Mouse (Mus musculus): Measurements from ENCODE around the gene Nkd2.

Gene Nkd2

GRCm38 (mm10) chr13:73804914-73805313 lies 42.5 kb downstream of the Nkd2 start:
- Histone ChIP-seq H3K27me3 (ENCODE audit: insufficient read depth, low read length) (no peaks in the 10 kb centered on the region), H3K9me3 (ENCODE audit: low read length) (no peaks in the 10 kb centered on the region), H3K4me1 (replicated peaks; ENCODE audit: low read depth, low read length) (no peaks in the 10 kb centered on the region)

GRCm38 (mm10) chr13:73803450-73804178 lies 43.8 kb downstream of the Nkd2 start:
- TF ChIP-seq NANOG (IDR thresholded peaks at IDR 0.05; ENCODE audit: borderline replicate concordance, low read length) (no peak), POU5F1 (IDR thresholded peaks at IDR 0.05; ENCODE audit: borderline replicate concordance, low read length) (no peak), CTCF (conservative IDR thresholded peaks at IDR 0.05; ENCODE audit: low read length) (no peak)
- no peaks in the 10 kb centered on the region for H3K27me3 ChIP-seq (ENCODE audit: insufficient read depth, low read length)
- H3K4me1 ChIP-seq (replicated peaks; ENCODE audit: low read depth, low read length) = no peaks in the 10 kb centered on the region
- peaks cover 99% of the 10 kb centered on the region for H3K36me3 ChIP-seq (ENCODE audit: insufficient read depth, low read length)
- no peaks in the 10 kb centered on the region for H3K9me3 ChIP-seq (ENCODE audit: low read length)
- no peak overlapping the region for H3K4me3 ChIP-seq (replicated peaks; ENCODE audit: low read length)

More at GRCm38 (mm10) chr13:73804914-73805313, 42.5 kb downstream of the Nkd2 start:
- H3K36me3 ChIP-seq (ENCODE audit: insufficient read depth, low read length) = peaks cover 99% of the 10 kb centered on the region
- H3K4me3 ChIP-seq (replicated peaks; ENCODE audit: low read length) = no peak overlapping the region
- TF ChIP-seq NANOG (IDR thresholded peaks at IDR 0.05; ENCODE audit: borderline replicate concordance, low read length) (no peak), CTCF (conservative IDR thresholded peaks at IDR 0.05; ENCODE audit: low read length) (no peak), POU5F1 (IDR thresholded peaks at IDR 0.05; ENCODE audit: borderline replicate concordance, low read length) (no peak)

GRCm38 (mm10) chr13:73799110-73799509 lies 48.3 kb downstream of the Nkd2 start:
- peaks cover 100% of the 10 kb centered on the region for H3K36me3 ChIP-seq (ENCODE audit: insufficient read depth, low read length)
- H3K27me3 ChIP-seq (ENCODE audit: insufficient read depth, low read length) = no peaks in the 10 kb centered on the region
- TF ChIP-seq NANOG (IDR thresholded peaks at IDR 0.05; ENCODE audit: borderline replicate concordance, low read length) (no peak), CTCF (conservative IDR thresholded peaks at IDR 0.05; ENCODE audit: low read length) (no peak), POU5F1 (IDR thresholded peaks at IDR 0.05; ENCODE audit: borderline replicate concordance, low read length) (no peak)
- no peak overlapping the region for H3K4me3 ChIP-seq (replicated peaks; ENCODE audit: low read length)
- H3K4me1 ChIP-seq (replicated peaks; ENCODE audit: low read depth, low read length) = no peaks in the 10 kb centered on the region
- H3K9me3 ChIP-seq (ENCODE audit: low read length) = no peaks in the 10 kb centered on the region

GRCm38 (mm10) chr13:73793171-73793570 lies 54.3 kb downstream of the Nkd2 start:
- Histone ChIP-seq H3K4me3 (replicated peaks; ENCODE audit: low read length) (no peak overlapping the region), H3K36me3 (ENCODE audit: insufficient read depth, low read length) (peaks cover 98% of the 10 kb centered on the region), H3K9me3 (ENCODE audit: low read length) (no peaks in the 10 kb centered on the region), H3K4me1 (replicated peaks; ENCODE audit: low read depth, low read length) (peaks cover 16% of the 10 kb centered on the region), H3K27me3 (ENCODE audit: insufficient read depth, low read length) (no peaks in the 10 kb centered on the region)
- TF ChIP-seq POU5F1 (IDR thresholded peaks at IDR 0.05; ENCODE audit: borderline replicate concordance, low read length) (no peak), NANOG (IDR thresholded peaks at IDR 0.05; ENCODE audit: borderline replicate concordance, low read length) (no peak), CTCF (conservative IDR thresholded peaks at IDR 0.05; ENCODE audit: low read length) (no peak)

GRCm38 (mm10) chr13:73792176-73792575 lies 55.3 kb downstream of the Nkd2 start:
- Histone ChIP-seq H3K27me3 (ENCODE audit: insufficient read depth, low read length) (no peaks in the 10 kb centered on the region), H3K4me1 (replicated peaks; ENCODE audit: low read depth, low read length) (peaks cover 16% of the 10 kb centered on the region), H3K36me3 (ENCODE audit: insufficient read depth, low read length) (peaks cover 98% of the 10 kb centered on the region), H3K4me3 (replicated peaks; ENCODE audit: low read length) (no peak overlapping the region), H3K9me3 (ENCODE audit: low read length) (no peaks in the 10 kb centered on the region)
- TF ChIP-seq CTCF (conservative IDR thresholded peaks at IDR 0.05; ENCODE audit: low read length) = no peak
- no peak for TF ChIP-seq NANOG (IDR thresholded peaks at IDR 0.05; ENCODE audit: borderline replicate concordance, low read length)
- no peak for TF ChIP-seq POU5F1 (IDR thresholded peaks at IDR 0.05; ENCODE audit: borderline replicate concordance, low read length)

- peaks cover 73% of the 10 kb centered on the region for H3K4me1 ChIP-seq (replicated peaks; ENCODE audit: low read depth, low read length)
- peak; percentile 50; the same call in 1 of the 2 replicates for TF ChIP-seq NANOG (IDR thresholded peaks at IDR 0.05; ENCODE audit: borderline replicate concordance, low read length)
- TF ChIP-seq POU5F1 (IDR thresholded peaks at IDR 0.05; ENCODE audit: borderline replicate concordance, low read length) = no peak
Measured at GRCm38 (mm10) chr13:73782486-73782885, 64.9 kb downstream of the Nkd2 start.

GRCm38 (mm10) chr13:73777578-73777977 lies 69.9 kb downstream of the Nkd2 start:
- Histone ChIP-seq H3K27me3 (ENCODE audit: insufficient read depth, low read length) (no peaks in the 10 kb centered on the region), H3K36me3 (ENCODE audit: insufficient read depth, low read length) (peaks cover 79% of the 10 kb centered on the region), H3K4me3 (replicated peaks; ENCODE audit: low read length) (no peak overlapping the region), H3K4me1 (replicated peaks; ENCODE audit: low read depth, low read length) (peaks cover 95% of the 10 kb centered on the region), H3K9me3 (ENCODE audit: low read length) (no peaks in the 10 kb centered on the region)
- no peak for TF ChIP-seq CTCF (conservative IDR thresholded peaks at IDR 0.05; ENCODE audit: low read length)

More at GRCm38 (mm10) chr13:73782486-73782885, 64.9 kb downstream of the Nkd2 start:
- Histone ChIP-seq H3K4me3 (replicated peaks; ENCODE audit: low read length) (peak overlapping the region; percentile 33), H3K27me3 (ENCODE audit: insufficient read depth, low read length) (no peaks in the 10 kb centered on the region), H3K9me3 (ENCODE audit: low read length) (no peaks in the 10 kb centered on the region), H3K36me3 (ENCODE audit: insufficient read depth, low read length) (peaks cover 81% of the 10 kb centered on the region)

GRCm38 (mm10) chr13:73775786-73776185 lies 71.6 kb downstream of the Nkd2 start:
- H3K27me3 ChIP-seq (ENCODE audit: insufficient read depth, low read length) = no peaks in the 10 kb centered on the region
- no peak overlapping the region for H3K4me3 ChIP-seq (replicated peaks; ENCODE audit: low read length)
- no peaks in the 10 kb centered on the region for H3K9me3 ChIP-seq (ENCODE audit: low read length)
- TF ChIP-seq NANOG (IDR thresholded peaks at IDR 0.05; ENCODE audit: borderline replicate concordance, low read length) = no peak
- no peak for TF ChIP-seq CTCF (conservative IDR thresholded peaks at IDR 0.05; ENCODE audit: low read length)
- no peak for TF ChIP-seq POU5F1 (IDR thresholded peaks at IDR 0.05; ENCODE audit: borderline replicate concordance, low read length)
- H3K36me3 ChIP-seq (ENCODE audit: insufficient read depth, low read length) = peaks cover 88% of the 10 kb centered on the region
- H3K4me1 ChIP-seq (replicated peaks; ENCODE audit: low read depth, low read length) = peaks cover 95% of the 10 kb centered on the region
